Mouse (Mus musculus): Measurements from ENCODE around the gene Lrch1.

The Lrch1 gene

GRCm38 (mm10) chr14:74922039-74922736 lies 25.5 kb downstream of the Lrch1 start:
- no peak for DNase-seq (ENCODE audit: low spot score in 2 of 2)

GRCm38 (mm10) chr14:74921471-74921870 lies 26.2 kb downstream of the Lrch1 start:
- DNase-seq (ENCODE audit: low spot score in 2 of 2), result no peak

GRCm38 (mm10) chr14:74919132-74919531 lies 28.5 kb downstream of the Lrch1 start:
- no peak for DNase-seq (ENCODE audit: low spot score in 2 of 2)

- DNase-seq (ENCODE audit: low spot score in 2 of 2), result no peak
These were observed 29.1 kb downstream of the Lrch1 start for GRCm38 (mm10) chr14:74918521-74919103.

- DNase-seq (ENCODE audit: low spot score in 2 of 2), result no peak
These were observed 30.1 kb downstream of the Lrch1 start for GRCm38 (mm10) chr14:74917504-74918124.

GRCm38 (mm10) chr14:74916691-74917090 lies 31.0 kb downstream of the Lrch1 start:
- no peak for DNase-seq (ENCODE audit: low spot score in 2 of 2)

GRCm38 (mm10) chr14:74916075-74916474 lies 31.6 kb downstream of the Lrch1 start:
- no peak for DNase-seq (ENCODE audit: low spot score in 2 of 2)

GRCm38 (mm10) chr14:74915658-74916057 lies 32.0 kb downstream of the Lrch1 start:
- DNase-seq (ENCODE audit: low spot score in 2 of 2), result no peak

- no peak for DNase-seq (ENCODE audit: low spot score in 2 of 2)
These were observed 32.7 kb downstream of the Lrch1 start for GRCm38 (mm10) chr14:74915025-74915424.

GRCm38 (mm10) chr14:74913381-74914230 lies 34.1 kb downstream of the Lrch1 start:
- no peak for DNase-seq (ENCODE audit: low spot score in 2 of 2)

GRCm38 (mm10) chr14:74910363-74910762 lies 37.3 kb downstream of the Lrch1 start:
- DNase-seq (ENCODE audit: low spot score in 2 of 2), result peak in 1 of 2 experiments; percentile 41

GRCm38 (mm10) chr14:74909021-74909420 lies 38.7 kb downstream of the Lrch1 start:
- DNase-seq (ENCODE audit: low spot score in 2 of 2), result no peak

GRCm38 (mm10) chr14:74908250-74908649 lies 39.4 kb downstream of the Lrch1 start:
- no peak for DNase-seq (ENCODE audit: low spot score in 2 of 2)

GRCm38 (mm10) chr14:74907706-74908105 lies 40.0 kb downstream of the Lrch1 start:
- no peak for DNase-seq (ENCODE audit: low spot score in 2 of 2)

- no peak for DNase-seq (ENCODE audit: low spot score in 2 of 2)
These were observed 41.7 kb downstream of the Lrch1 start for GRCm38 (mm10) chr14:74905990-74906389.

- no peak for DNase-seq (ENCODE audit: low spot score in 2 of 2)
These were observed 43.2 kb downstream of the Lrch1 start for GRCm38 (mm10) chr14:74904442-74904841.

- no peak for DNase-seq (ENCODE audit: low spot score in 2 of 2)
These were observed 44.6 kb downstream of the Lrch1 start for GRCm38 (mm10) chr14:74903047-74903446.

GRCm38 (mm10) chr14:74900705-74901369 lies 46.8 kb downstream of the Lrch1 start:
- DNase-seq (ENCODE audit: low spot score in 2 of 2), result no peak

- DNase-seq (ENCODE audit: low spot score in 2 of 2), result no peak
These were observed 47.5 kb downstream of the Lrch1 start for GRCm38 (mm10) chr14:74899953-74900704.

GRCm38 (mm10) chr14:74898939-74899338 lies 48.7 kb downstream of the Lrch1 start:
- DNase-seq (ENCODE audit: low spot score in 2 of 2), result no peak

- no peak for DNase-seq (ENCODE audit: low spot score in 2 of 2)
These were observed 54.0 kb downstream of the Lrch1 start for GRCm38 (mm10) chr14:74893693-74894092.
